Mouse (Mus musculus) liver, postnatal 0 days (tissue): ENCODE measurements around the gene Rwdd3. TPM values are rescaled to one million over a fixed set of nuclear protein-coding genes. Genes with fewer than 3 reads are reported as not detected.

Source experiments
- ATAC-seq: fragments of 200-750 bp; cut with Nextera tagmentation; 2 replicates; pipeline ENCODE4 v1.8.0; 2017; ENCODE audit warnings: mild to moderate bottlenecking, moderate library complexity
- DNase-seq: peaks from one replicate; pipeline ENCODE4 v3.0.0-alpha.2; 2016
- H3K27ac ChIP-seq: fragments of 300-500 bp; sonication (generic); 2 replicates; pipeline ENCODE4 v1.5.1; 2014; ENCODE audit warnings: antibody characterized with exemption, moderate library complexity, mild to moderate bottlenecking, low read depth
- H3K27me3 ChIP-seq: fragments of 300-500 bp; sonication (generic); 2 replicates; pipeline ENCODE4 v1.6.1; 2014; ENCODE audit warnings: low read length, control low read depth, mixed read lengths; ENCODE audit not compliant: insufficient read depth
- H3K36me3 ChIP-seq: fragments of 300-500 bp; sonication (generic); replicated peaks from 2 replicates; pipeline ENCODE4 v1.6.1; 2014; ENCODE audit warnings: mild to moderate bottlenecking, control low read depth, low read length, moderate library complexity, mixed read lengths; ENCODE audit not compliant: insufficient read depth
- H3K4me1 ChIP-seq: fragments of 300-500 bp; sonication (generic); 2 replicates; pipeline ENCODE4 v1.6.1; 2014; ENCODE audit warnings: antibody characterized with exemption, mild to moderate bottlenecking, control low read depth; ENCODE audit not compliant: insufficient read depth
- H3K4me2 ChIP-seq: fragments of 300-500 bp; sonication (generic); 2 replicates; pipeline ENCODE4 v1.6.1; 2014; ENCODE audit warnings: low read depth, mild to moderate bottlenecking, low read length, moderate library complexity, mixed read lengths
- H3K4me3 ChIP-seq: fragments of 300-500 bp; sonication (generic); 2 replicates; pipeline ENCODE4 v1.5.1; 2014; ENCODE audit warnings: low read depth, low read length
- H3K9ac ChIP-seq: fragments of 300-500 bp; sonication (generic); replicated peaks from 2 replicates; pipeline ENCODE4 v1.6.1; 2014; ENCODE audit warnings: mild to moderate bottlenecking, moderate library complexity
- H3K9me3 ChIP-seq: fragments of 300-500 bp; sonication (generic); 2 replicates; pipeline ENCODE4 v1.6.1; 2016; ENCODE audit warnings: mild to moderate bottlenecking, control low read depth, low read length, mixed read lengths
- CTCF ChIP-seq: sonication (generic); IDR thresholded peaks from 2 replicates; pipeline ENCODE4 v1.5.1; 2016; ENCODE audit warnings: antibody characterized with exemption, low read depth
- EP300 ChIP-seq: IDR thresholded peaks from 2 replicates; pipeline ENCODE4 v1.6.1; 2016; ENCODE audit warnings: antibody characterized with exemption, low read depth, mild to moderate bottlenecking
- WGBS: fragments of 180-500 bp; shearing (Covaris S2); extraction: QIAGEN DNeasy Blood & Tissue Kit; methylation state at CpG from one replicate; pipeline ENCODE4 v1.1.7; 2014; ENCODE audit not compliant: insufficient replicate concordance; 5-methylcytosine and 5-hydroxymethylcytosine counted together
- polyA plus RNA-seq: library from polyadenylated mRNA; unstranded; fragments of >200 nt; fragmentation: Nextera tagmentation; extraction: Ambion mirVana; gene quantifications from 2 replicates; pipeline ENCODE4 v1.2.1, GENCODE M21; 2015

Gene Rwdd3
- polyA plus RNA-seq, 1 experiment from 2014 or later: 5.9 TPM

GRCm38 (mm10) chr3:121176011-121176410, 4.5 kb upstream of the Rwdd3 start:
- Histone ChIP-seq H3K27ac (no peak overlapping the region), H3K27me3 (no peaks in the 10 kb centered on the region), H3K9me3 (no peaks in the 10 kb centered on the region), H3K9ac (no peak overlapping the region), H3K4me3 (no peak overlapping the region), H3K4me1 (peaks cover 26% of the 10 kb centered on the region), H3K36me3 (no peaks in the 10 kb centered on the region), H3K4me2 (no peak overlapping the region)
- WGBS: 71% methylated on average over 1 of the region's 1 CpGs
- no peak for TF ChIP-seq CTCF
- TF ChIP-seq EP300: no peak
- ATAC-seq (no peak), DNase-seq (no peak)

GRCm38 (mm10) chr3:121174248-121174945, 2.9 kb upstream of the Rwdd3 start:
- 40% methylated on average over 9 of the region's 9 CpGs for WGBS
- TF ChIP-seq CTCF (no peak), EP300 (peak; percentile 57; the same call in 1 of the 2 replicates)
- no peak for DNase-seq

DNA sequence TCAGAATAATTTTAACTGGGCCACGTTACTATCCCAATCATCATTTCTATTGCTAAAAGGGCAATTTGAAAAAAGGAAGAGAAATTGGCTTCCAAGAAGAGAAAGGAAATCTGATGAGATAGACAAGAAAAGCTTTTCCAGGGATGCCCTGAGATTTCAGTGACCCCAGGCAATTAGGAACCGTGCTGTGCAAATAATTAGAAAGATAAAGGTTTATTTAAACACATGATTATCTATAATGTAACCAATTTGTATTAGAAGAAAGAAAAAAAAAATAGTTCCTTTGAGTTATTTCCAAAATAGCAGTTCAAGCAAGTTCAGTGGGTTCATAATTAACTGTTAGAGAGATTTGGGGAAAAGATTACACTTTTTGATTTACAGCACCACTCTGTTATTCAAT, 1.2 kb upstream of the Rwdd3 start:
- TF ChIP-seq CTCF: no peak
- no peak for TF ChIP-seq EP300
- Histone ChIP-seq H3K4me1 (peaks cover 40% of the 10 kb centered on the region), H3K4me2 (no peak overlapping the region), H3K27me3 (no peaks in the 10 kb centered on the region), H3K27ac (peak overlapping the region; percentile 91), H3K4me3 (no peak overlapping the region), H3K9me3 (no peaks in the 10 kb centered on the region), H3K9ac (no peak overlapping the region), H3K36me3 (no peaks in the 10 kb centered on the region)
- WGBS: 72% methylated on average over 2 of the region's 2 CpGs
- ATAC-seq (no peak), DNase-seq (no peak)

More at GRCm38 (mm10) chr3:121174248-121174945, 2.9 kb upstream of the Rwdd3 start:
- no peak overlapping the region for H3K4me2 ChIP-seq
- ATAC-seq: no peak
- peaks cover 36% of the 10 kb centered on the region for H3K4me1 ChIP-seq
- H3K4me3 ChIP-seq: no peak overlapping the region
- no peaks in the 10 kb centered on the region for H3K36me3 ChIP-seq
- peak overlapping the region; percentile 78 for H3K27ac ChIP-seq
- H3K9me3 ChIP-seq: no peaks in the 10 kb centered on the region
- no peak overlapping the region for H3K9ac ChIP-seq
- no peaks in the 10 kb centered on the region for H3K27me3 ChIP-seq

GRCm38 (mm10) chr3:121171872-121172265, 374 bp upstream of the Rwdd3 start:
- H3K9ac ChIP-seq: peak overlapping the region; percentile 71
- no peaks in the 10 kb centered on the region for H3K27me3 ChIP-seq
- H3K27ac ChIP-seq: peak overlapping the region; percentile 91
- peaks cover 40% of the 10 kb centered on the region for H3K4me1 ChIP-seq
- TF ChIP-seq EP300 (peak; percentile 65), CTCF (no peak)
- DNase-seq: no peak
- H3K4me2 ChIP-seq: peak overlapping the region; percentile 86
- peak; percentile 77 for ATAC-seq
- H3K36me3 ChIP-seq: no peaks in the 10 kb centered on the region
- H3K9me3 ChIP-seq: no peaks in the 10 kb centered on the region
- peak overlapping the region; percentile 61 for H3K4me3 ChIP-seq
- 30% methylated on average over 6 of the region's 6 CpGs for WGBS

- Histone ChIP-seq H3K27me3 (no peaks in the 10 kb centered on the region), H3K27ac (0 out of 2 replicates have a peak overlapping the region, but pooled peaks have one; percentile 91), H3K9me3 (no peaks in the 10 kb centered on the region), H3K4me2 (peak overlapping the region; percentile 86), H3K4me1 (peaks cover 39% of the 10 kb centered on the region), H3K36me3 (no peaks in the 10 kb centered on the region), H3K9ac (peak overlapping the region; percentile 6; the same call in 1 of the 2 replicates), H3K4me3 (peak overlapping the region; percentile 61)
- DNase-seq (no peak), ATAC-seq (no peak)
- TF ChIP-seq CTCF (no peak), EP300 (no peak)
- WGBS: 39% methylated on average over 7 of the region's 7 CpGs
These were observed 864 bp downstream of the Rwdd3 start for GRCm38 (mm10) chr3:121170631-121171030.

GRCm38 (mm10) chr3:121169092-121169942, 2.2 kb downstream of the Rwdd3 start:
- Histone ChIP-seq H3K9me3 (no peaks in the 10 kb centered on the region), H3K27me3 (no peaks in the 10 kb centered on the region), H3K4me1 (peaks cover 28% of the 10 kb centered on the region), H3K4me2 (no peak overlapping the region), H3K36me3 (no peaks in the 10 kb centered on the region), H3K4me3 (no peak overlapping the region), H3K9ac (no peak overlapping the region; the same call in 1 of the 2 replicates), H3K27ac (0 out of 2 replicates have a peak overlapping the region, but pooled peaks have one; percentile 18)
- no peak for ATAC-seq
- WGBS: 53% methylated on average over 15 of the region's 15 CpGs
- no peak for TF ChIP-seq CTCF
- TF ChIP-seq EP300: peak; percentile 54; the same call in 1 of the 2 replicates
- DNase-seq: no peak
